Mouse (Mus musculus): ENCODE measurements around the gene Bcl2l13.
"Not testable (repeated sequence)": the region's sequence is repeated elsewhere in the genome, so short reads cannot be mapped to it uniquely, and the experiment has no call there.

The Bcl2l13 gene

DNA sequence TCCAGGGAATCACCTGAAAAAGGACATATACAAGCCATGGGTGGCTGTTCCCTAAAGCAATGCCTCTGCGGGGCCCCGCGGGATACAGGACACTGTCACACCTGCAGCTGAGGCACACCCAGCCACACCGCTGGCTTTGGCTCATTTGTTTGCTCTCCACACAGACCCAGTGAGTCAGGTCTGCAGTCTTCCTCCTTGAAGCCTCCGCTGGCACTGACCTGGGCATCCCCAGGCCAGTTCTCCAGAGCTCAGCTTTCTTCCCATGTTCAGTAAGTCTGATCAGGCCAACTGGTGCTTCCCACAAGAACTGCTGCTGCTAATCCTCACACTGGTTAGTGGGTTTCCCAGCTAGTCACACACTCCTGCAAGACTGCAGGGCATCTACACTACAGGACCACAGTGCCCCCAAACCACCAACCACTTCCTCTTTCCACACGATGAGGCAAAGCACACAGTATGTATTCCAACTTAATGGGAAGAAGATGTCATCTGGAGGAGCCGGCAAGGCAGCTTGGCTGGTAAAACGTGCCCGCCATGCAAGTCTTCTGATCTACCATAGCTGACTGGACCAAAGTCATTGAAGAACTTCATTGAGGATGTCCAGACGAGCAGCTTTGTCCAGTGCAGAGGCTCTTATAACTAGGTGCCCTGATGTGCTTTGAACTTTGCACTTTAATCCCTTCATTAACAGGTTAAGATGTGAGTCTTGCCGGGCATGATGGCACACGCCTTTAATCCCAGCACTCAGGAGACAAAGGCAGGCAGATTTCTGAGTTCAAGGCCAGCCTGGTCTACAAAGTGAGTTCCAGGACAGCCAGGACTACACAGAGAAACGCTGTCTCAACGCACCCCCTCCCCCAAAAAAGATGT is 66.0 kb downstream of the Bcl2l13 start:
- no peak for DNase-seq (ENCODE audit: low spot score in 2 of 2)

DNA sequence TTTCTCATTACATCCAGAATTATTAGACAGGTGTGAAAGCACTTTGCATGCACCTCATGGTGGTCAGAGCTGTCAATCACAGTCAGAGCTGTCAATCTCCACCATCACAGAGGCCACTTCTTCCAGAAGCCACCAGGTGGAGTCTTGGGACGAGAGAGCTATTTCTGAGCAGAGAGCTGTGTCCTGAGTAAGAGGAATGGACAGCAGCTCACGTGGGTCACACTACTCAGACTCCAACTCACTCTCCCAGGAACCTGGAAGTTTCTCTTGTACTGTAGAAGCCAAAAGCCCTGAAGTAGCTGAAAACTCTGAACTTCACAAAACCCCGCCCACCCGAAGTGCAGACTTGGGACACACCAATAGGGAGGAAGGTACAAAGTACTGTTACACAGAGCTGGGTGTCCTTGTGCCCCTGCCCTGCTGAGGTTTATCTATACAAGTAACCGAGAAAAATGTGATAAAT is 67.5 kb downstream of the Bcl2l13 start:
- DNase-seq (ENCODE audit: low spot score in 2 of 2): no peak

DNA sequence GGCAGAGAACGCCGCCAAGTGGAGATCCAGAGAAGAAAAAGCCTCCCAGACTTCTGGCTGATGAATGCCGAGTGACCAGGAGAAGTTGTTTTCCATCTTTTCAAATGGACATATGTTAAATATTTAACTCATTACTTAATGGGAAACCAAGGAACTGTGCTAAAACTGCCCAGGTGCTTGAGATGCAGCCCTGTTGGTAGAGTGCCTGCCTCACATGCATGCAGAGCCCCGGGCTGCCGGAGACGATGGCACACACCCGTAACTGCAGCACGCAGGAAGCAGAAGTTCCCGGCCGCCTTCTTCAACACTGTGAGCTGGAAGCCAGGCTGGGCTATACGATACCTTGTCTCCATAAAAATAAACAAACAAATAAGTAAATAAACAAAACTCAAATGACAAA is 67.9 kb downstream of the Bcl2l13 start:
- no peak for DNase-seq (ENCODE audit: low spot score in 2 of 2)

DNA sequence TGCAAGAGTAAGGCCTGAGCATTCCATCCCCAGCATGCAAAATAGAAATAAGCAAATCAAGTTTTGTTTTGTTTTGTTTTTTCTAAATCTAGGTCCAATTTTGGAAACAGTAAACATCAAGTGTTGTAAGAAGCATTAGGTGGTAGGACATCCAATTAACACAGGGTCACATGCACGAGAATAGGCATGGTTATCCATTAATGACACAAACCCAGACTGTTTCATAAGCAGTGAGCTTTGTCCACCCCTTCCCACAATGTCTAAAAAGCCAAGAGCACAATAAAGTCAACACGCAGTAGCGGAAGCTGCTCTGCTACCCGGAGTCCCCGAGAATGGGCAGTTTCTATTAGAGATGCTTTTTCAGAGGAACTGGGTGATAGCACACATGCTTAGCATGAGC is 69.1 kb downstream of the Bcl2l13 start:
- no peak for DNase-seq (ENCODE audit: low spot score in 2 of 2)

DNA sequence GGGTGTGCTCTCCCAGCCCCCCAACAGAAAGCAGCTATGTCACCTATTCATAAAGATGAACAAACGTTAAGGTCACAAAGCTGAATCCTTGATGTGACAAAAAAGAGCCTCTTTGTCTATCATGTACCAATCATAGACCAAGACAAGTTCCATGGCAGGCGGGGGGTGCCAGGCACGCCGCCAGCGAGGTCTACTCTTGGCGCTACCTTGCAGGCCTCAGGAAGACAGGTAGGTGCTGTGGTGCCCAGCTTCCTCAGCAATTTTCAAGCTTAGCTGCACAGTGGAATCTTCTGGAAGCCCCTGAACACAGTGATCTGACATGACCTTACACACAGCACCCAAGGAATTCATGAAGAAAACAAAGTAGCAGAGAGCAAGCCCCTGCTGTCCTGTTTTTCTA is 70.5 kb downstream of the Bcl2l13 start:
- DNase-seq (ENCODE audit: low spot score in 2 of 2): no peak

DNA sequence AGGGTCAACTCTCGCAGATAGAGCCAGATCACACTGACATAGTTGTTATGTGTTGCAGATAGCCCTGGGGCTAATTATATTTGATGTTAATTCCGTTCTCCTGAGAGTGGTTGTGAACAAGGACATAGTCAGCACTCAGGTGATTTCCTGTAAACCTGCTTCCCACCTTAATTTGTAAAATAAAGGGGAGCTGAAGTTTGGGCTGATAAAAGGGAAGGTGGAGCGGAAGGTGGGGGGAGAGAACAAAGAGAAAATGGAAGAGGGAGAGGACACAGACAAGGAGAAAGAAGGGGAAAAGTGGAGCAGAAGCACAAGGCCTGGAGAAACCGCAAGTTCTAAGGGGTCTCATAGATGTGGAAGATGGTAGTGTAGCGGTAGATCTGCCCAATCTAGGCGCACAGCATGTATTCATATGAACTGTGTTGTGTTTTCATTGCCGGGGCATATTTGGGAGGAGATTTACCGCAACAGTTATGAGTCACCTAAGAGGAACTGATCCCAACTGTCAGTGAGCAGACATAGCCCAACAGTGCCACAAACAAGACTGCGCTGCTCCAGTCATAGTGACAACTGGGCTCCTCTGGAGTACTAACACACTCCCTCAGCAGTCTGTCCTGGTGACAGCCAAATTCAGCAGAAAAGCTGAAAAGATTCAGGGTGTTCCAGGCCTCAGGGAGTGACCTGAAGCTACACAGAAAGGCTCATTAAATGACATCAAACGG is 72.0 kb downstream of the Bcl2l13 start:
- DNase-seq (ENCODE audit: low spot score in 2 of 2): not testable (repeated sequence)

DNA sequence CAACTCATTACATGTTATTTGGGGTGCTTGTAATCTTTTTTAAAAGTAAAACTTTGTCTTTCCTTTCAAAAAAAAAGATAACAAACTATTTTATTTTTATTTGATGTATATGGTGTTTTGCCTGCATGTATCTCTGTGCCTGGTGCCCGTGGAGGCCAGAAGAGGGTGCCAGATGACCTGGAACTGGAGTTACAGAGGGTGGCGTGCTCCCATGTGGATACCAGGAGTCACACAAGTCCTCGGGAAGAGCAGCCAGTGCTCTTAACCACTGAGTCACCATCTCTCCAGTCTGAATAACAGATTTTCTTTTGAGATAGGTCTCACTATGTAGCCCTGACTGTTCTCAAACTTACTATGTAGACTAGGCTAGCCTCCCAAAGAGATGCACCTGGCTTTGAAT is 73.5 kb downstream of the Bcl2l13 start:
- DNase-seq (ENCODE audit: low spot score in 2 of 2): no peak

DNA sequence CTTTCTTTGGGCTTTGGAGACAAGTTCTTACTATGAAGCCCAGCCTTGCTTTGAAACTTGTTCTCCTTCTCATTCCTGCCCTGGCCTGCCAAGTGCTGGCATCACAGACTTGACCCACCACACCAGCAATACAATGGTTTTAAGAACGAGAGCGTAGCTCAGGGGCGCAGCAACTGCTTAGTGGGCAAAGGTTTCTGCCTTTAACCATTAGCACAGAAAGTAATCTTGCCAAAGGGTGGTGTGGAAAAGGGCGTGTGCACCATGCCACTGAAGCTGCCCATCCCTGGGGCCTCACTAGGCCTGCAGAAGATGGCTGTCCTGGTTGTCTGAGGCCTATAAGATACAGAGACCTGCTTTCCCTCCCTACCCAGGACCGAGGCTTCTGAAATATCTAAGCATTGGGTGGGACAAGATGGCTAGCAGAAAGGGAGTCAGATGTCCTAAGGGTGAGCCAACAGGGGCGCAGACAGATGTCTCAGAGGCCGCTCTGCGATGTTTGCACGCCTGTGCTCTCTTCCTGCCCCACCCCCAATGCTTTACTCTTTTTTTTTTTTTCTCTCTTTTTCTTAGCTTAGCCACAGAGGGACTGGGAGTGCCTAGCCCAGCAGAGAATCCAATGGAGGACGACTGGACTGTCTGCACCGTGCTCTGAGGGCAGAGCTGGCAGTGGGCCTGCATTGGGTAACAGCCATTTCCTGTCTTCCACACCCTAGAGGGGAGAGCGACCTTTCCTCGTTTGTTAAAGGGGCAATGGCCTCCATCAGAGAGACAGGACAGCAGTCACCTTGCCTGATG is 75.4 kb downstream of the Bcl2l13 start:
- DNase-seq (ENCODE audit: low spot score in 2 of 2): no peak

DNA sequence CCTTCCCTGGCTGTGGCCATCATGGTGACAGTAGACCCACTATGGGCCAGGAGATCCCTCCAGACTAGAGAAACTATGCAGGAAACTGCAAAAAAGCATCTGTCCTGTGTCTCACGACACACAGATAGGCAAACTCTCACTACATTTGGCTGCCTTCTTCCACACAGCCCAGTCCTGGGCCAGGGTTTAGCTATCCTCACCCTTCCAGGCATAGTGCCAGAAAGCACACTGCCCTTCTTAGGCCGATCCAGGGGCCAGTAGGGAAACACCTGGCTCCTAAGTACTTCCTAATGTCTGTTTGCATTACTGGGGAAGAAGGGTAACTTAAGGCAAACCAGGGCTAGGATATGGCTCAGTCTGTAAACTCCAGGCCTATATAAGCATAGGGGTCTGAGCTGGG is 76.9 kb downstream of the Bcl2l13 start:
- no peak for DNase-seq (ENCODE audit: low spot score in 2 of 2)

DNA sequence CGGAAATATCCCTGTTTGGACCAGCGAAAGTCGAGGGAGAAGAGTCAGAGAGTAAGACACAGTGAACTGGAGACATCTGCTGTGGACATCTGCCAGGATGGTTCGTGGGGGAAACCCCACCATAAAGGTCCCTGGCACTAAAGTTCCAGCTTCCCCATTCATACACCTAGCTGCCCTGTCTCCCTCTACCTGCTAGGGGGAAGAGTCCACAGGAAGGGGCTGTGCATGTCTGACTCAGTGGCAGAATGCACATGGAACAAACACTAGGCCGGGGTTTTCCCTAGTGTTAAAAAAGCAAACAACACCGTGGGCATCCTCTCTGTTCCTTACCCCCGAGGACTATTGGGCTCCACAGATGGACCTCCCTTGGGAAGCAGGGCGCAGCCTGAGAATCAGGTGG is 77.8 kb downstream of the Bcl2l13 start:
- DNase-seq (ENCODE audit: low spot score in 2 of 2): no peak

DNA sequence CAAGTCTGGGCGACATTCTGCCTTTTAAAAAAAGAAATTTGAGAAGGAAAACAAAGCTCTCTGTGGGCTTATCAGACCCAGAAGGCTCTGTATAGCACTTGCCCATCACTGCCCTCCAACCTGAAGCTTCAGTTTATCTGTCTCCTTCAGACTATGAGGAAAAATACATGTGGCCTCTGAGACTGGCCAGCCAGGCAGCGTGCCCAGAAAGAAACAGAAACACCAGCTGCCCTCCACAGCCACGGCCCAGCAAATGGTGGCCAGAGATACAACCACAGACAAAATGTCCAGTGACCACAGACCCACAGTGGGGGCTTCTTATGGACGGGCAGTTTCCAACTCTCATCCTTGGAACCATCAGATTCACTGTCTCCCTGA is 78.5 kb downstream of the Bcl2l13 start:
- no peak for DNase-seq (ENCODE audit: low spot score in 2 of 2)

DNA sequence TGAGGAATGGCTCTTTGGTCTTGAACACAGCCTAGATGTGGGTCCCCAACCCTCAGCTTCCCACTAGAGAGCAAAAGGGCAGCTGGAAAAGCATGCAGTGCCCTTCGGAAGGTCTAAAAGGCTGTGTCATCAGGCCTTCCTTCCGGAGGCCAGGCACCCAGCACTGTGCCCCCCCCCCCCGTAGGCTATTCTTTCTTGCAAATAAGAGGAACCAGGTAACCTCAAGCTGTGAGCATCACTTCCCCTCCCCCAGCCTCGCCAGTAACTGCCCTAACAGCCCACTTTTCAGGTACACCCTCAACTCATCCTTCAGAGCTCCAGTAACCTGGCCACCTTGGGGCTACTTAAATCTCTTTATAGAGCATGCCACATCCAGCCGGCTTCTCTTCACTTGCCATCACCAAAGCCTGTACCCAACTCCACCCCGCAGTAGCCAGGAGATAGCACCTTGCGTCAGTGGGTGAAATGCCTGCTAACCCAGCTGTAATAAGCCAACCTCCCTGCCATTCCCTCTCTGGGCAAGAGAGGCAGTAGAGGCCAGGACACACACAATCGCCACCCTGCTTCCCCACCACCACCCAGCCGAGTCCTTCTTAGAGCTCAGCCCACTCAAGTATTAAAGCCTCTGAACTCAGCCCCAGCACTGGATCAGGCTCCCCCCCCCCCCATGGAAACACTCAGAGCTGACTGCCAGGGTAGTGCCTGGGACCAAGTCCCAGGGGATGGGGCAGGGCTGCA is 79.1 kb downstream of the Bcl2l13 start:
- no peak for DNase-seq (ENCODE audit: low spot score in 2 of 2)

DNA sequence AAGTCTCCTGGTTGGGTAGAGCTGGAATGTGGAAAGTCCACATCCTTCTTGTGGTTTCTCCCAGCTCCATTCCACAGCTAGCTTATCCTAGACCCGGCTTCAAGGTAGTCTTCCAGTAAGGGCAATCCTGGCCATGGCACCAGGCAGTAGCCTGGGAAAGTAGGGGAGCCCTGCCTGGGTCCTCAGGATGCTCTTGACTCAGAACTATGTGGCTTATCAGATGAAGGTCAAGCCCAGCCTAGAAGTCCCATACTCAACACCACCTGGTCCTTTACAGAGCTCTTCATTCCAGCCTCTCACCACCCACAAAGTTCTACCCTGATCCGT is 79.6 kb downstream of the Bcl2l13 start:
- DNase-seq (ENCODE audit: low spot score in 2 of 2): no peak

DNA sequence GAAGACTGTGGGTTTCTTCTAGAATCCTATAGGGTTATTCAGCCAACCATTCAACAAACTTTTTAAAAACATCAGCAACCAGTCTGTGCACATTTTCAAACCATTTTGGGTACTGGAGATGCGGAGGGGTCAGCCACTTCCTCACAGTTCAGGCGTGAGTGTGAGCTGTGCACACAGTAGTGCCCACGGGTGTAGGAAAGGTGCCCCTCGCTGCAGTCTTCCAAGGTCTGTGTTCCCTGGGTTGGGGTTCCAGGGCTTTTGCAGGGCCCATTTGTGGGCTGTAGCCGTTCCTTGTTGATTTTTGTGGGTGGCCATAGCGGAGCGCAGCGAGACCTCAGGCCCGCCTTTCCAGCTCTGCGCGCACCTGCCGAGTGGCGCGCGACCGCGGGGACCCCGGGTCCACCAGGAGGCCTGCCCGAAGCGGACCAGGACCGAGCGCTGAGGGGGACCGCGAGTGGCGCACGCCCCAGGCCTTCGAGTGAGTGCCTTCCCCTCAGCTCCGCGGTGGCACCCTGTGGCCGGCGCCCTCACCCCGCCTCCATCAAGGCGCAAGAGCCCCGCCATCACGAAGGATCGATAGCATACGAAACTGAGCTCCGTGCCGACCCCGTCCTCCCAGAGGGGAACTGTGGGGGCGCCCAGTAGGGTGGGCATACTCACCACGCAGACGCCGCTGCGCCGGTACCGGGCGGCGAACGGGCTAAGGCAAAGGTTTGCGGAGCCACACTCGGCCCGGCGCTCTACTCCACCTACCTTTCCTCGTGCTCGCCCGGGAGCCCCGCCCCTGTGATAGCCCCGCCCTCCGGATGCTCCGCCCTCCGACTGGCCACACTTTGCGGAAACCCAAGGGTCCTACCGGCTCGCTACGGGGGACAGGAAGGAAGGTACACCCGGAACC is 80.3 kb downstream of the Bcl2l13 start, which contains the start of gene Bid:
TSS of gene Bid (minus strand) at position 780 of the 898 bp plus-strand sequence.
- DNase-seq (ENCODE audit: low spot score in 2 of 2): peak; percentile 78 to 79

DNA sequence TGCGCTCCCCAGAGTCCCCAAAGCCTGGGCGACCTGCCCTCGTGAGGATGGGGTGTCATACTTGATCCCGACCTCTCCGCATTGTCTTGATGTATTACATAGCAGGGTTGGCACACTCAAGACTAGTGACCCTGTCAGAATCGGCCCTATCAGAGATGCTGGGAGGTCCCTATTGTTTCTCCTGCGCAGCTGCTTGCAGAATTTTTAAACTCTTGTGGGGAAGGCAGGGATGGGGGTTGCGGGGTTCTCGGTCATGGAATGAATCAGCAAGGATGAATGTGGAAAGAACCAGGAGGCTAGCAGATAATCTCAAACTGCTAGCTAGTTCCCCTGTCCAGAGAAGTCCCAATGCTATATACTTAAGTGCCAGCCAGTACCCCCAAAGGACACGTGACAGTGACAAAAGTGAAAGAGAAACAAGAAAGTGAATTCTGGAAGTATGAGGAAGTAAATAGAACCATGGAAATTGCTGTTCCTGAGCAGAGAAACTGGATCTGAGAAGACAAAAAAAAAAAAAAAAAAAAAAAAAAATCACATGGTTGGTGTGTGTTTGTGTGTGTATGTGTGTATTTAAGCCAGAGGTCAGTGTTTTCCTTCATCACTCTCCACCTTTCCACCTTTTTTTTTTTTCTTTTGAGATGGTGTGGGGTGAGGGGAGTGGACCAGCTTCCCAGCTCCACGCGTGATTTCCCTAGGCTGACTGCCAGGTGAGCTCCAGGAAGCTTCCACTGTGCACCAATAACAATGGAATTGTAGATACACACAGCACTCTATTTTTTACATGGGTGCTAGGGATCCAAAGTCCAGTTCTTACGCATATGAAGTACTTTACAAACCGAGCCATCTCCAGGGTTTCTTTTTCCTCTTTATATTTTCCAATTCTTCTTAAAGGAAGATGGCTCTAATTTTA is 81.2 kb downstream of the Bcl2l13 start:
- not testable (repeated sequence) for DNase-seq (ENCODE audit: low spot score in 2 of 2)

DNA sequence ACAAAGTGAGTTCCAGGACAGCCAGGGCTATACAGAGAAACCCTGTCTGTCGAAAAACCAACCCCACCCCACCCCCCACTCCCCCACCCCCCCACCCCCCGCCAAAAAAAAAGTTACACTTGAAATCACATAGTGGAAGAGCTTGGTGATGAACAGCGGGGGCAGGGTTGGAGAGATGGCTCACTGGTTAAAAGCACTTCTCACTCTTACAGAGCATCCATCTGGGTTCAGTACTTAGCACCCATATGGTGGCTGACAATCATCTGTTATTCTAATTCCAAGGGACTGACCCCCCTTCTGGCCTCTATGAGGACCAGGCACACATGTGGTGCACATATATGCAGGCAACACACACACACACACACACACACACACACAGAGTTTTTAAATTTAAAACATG is 82.0 kb downstream of the Bcl2l13 start:
- DNase-seq (ENCODE audit: low spot score in 2 of 2): no peak

DNA sequence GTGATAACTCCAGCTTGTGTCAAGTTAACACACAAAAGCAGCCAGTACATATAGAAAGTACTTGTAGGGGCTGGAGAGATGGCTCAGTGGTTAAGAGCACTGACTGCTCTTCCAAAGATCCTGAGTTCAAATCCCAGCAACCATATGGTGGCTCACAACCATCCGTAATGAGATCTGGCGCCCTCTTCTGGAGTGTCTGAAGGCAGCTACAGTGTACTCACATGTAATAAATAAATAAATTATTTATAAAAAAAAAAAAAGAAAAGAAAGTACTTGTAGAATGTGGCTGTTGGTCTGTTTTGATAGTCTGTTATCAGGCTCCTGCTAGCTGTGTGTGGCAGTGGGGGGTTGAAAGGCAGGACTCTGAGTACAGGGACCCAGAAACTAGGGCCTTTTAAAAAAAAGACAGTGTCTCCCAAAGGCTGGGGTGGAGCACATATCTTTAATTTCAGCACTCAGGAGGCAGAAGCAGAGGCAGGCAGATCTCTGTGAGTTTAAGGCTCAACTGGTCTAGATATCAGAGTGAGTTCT is 88.8 kb downstream of the Bcl2l13 start:
- DNase-seq (ENCODE audit: low spot score in 2 of 2): not testable (repeated sequence)

DNA sequence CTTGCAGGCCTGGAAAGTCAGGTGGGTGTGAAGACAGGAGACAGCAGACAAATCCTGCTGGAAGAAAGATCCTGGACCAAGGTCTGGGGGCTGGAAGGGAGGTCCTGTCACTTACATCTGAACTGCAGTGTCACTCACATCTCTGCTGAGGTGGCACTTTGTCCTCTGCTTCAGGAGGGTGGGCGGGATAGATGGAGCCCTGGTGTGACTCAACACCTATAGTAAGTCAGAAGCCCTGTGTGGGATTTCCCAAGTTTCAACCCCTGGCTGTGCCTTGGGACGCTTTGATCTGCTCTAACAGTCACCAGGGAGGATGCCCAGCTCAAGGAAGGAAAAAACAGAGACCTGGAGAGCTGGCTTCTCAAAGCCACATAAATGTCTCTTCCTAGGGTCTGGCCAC is 90.9 kb downstream of the Bcl2l13 start:
- no peak for DNase-seq (ENCODE audit: low spot score in 2 of 2)

DNA sequence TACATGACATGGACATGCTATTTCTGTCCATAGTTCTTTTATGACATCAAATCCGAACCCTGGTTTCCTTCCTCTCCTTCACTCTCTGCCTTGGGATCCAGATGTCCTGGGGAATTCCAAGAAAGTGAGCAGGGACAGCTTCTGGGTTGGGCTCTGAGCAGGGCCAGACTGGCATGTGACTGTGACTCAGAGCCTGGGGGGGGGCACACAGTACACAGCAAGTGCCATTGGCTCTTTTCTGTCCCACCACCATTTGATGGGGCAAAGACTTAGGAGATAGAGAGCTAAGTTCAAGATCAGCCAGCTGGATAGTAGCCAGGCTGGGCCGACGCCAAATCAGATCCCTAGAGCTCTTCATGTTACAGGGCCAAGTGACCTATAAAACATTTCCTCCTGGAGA is 91.8 kb downstream of the Bcl2l13 start:
- no peak for DNase-seq (ENCODE audit: low spot score in 2 of 2)

Measured in frontal cortex, postnatal 36 days (tissue).